Mouse (Mus musculus): ENCODE measurements around the gene Lsm12. TPM values are rescaled to one million over a fixed set of nuclear protein-coding genes. Genes with fewer than 3 reads are reported as not detected.

Gene Lsm12
- polyA plus RNA-seq, 1 experiment from 2014 or later, result 93.2 TPM

- no peak overlapping the region for H3K4me3 ChIP-seq (ENCODE audit: low read depth, low read length)
- 77% methylated on average over 8 of the region's 8 CpGs for WGBS
- DNase-seq, result no peak
- no peaks in the 10 kb centered on the region for H3K36me3 ChIP-seq (ENCODE audit: insufficient read depth)
- no peak overlapping the region for H3K4me2 ChIP-seq
- H3K9me3 ChIP-seq (ENCODE audit: low read depth, low read length), result no peaks in the 10 kb centered on the region
- no peak overlapping the region for H3K27ac ChIP-seq (ENCODE audit: low read depth)
- ATAC-seq (ENCODE audit: insufficient read depth), result no peak
- H3K9ac ChIP-seq, result no peak overlapping the region
- no peak for TF ChIP-seq CTCF (IDR thresholded peaks at IDR 0.05; ENCODE audit: low read depth)
- H3K27me3 ChIP-seq (ENCODE audit: insufficient read depth, low read length), result no peaks in the 10 kb centered on the region
- H3K4me1 ChIP-seq (ENCODE audit: insufficient read depth), result peaks cover 42% of the 10 kb centered on the region
These were observed 36.3 kb upstream of the Lsm12 start for GRCm38 (mm10) chr11:102221243-102221953.

DNA sequence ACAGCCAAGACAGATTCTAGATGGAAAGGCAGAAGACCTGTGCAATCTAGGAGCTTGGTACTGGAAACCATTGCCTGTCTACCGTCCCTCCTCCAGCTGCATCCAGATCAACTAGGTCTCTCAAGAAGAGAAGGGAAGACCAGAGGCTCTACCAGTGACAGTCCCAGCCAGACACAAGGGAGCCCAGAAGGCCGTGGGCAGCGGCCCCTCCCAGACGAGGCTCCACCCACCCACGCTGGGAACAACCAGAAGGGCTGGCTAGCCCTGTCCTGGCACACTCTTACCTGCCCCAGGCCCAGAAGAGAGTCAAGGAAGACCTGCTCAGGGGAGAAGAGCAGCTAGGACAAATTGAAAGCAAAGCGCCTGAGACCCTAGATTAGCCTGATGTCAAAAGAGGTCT is 35.4 kb upstream of the Lsm12 start:
- Histone ChIP-seq H3K9ac (no peak overlapping the region), H3K27me3 (ENCODE audit: insufficient read depth, low read length) (no peaks in the 10 kb centered on the region), H3K27ac (ENCODE audit: low read depth) (no peak overlapping the region), H3K4me2 (no peak overlapping the region), H3K36me3 (ENCODE audit: insufficient read depth) (no peaks in the 10 kb centered on the region), H3K4me1 (ENCODE audit: insufficient read depth) (peaks cover 51% of the 10 kb centered on the region), H3K9me3 (ENCODE audit: low read depth, low read length) (no peaks in the 10 kb centered on the region), H3K4me3 (ENCODE audit: low read depth, low read length) (no peak overlapping the region)
- 61% methylated on average over 6 of the region's 6 CpGs for WGBS
- DNase-seq (no peak), ATAC-seq (ENCODE audit: insufficient read depth) (no peak)
- TF ChIP-seq CTCF (IDR thresholded peaks at IDR 0.05; ENCODE audit: low read depth), result no peak

DNA sequence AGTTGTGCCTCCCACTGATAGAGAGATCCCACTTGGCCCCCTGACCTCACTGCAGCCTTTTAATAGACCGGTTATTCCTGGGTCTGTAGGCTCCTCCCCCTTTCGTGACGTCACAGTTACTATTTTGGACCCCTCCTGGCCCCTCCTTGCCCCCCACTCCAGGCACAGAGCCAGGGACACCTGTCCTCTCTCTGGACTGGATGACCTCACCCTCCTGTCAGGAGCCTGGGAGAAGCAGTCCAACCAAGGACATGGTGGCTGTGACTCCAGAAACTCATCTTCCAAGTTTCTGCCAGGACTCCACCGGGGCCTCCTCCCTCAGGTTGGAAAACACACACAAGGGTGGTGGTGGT is 34.9 kb upstream of the Lsm12 start:
- DNase-seq (peak; percentile 27), ATAC-seq (ENCODE audit: insufficient read depth) (no peak)
- Histone ChIP-seq H3K9me3 (ENCODE audit: low read depth, low read length) (no peaks in the 10 kb centered on the region), H3K4me3 (ENCODE audit: low read depth, low read length) (no peak overlapping the region), H3K4me2 (0 out of 2 replicates have a peak overlapping the region, but pooled peaks have one; percentile 90), H3K27me3 (ENCODE audit: insufficient read depth, low read length) (no peaks in the 10 kb centered on the region), H3K27ac (ENCODE audit: low read depth) (peak overlapping the region; percentile 88; the same call in 1 of the 2 replicates), H3K36me3 (ENCODE audit: insufficient read depth) (no peaks in the 10 kb centered on the region), H3K9ac (no peak overlapping the region), H3K4me1 (ENCODE audit: insufficient read depth) (peaks cover 54% of the 10 kb centered on the region)
- TF ChIP-seq CTCF (IDR thresholded peaks at IDR 0.05; ENCODE audit: low read depth), result no peak
- 41% methylated on average over 4 of the region's 4 CpGs for whole genome bisulfite sequencing

- peaks cover 54% of the 10 kb centered on the region for H3K4me1 ChIP-seq (ENCODE audit: insufficient read depth)
- WGBS, result 48% methylated on average over 14 of the region's 14 CpGs
- TF ChIP-seq CTCF (IDR thresholded peaks at IDR 0.05; ENCODE audit: low read depth), result no peak
These were observed 34.3 kb upstream of the Lsm12 start for GRCm38 (mm10) chr11:102219247-102219993.

DNA sequence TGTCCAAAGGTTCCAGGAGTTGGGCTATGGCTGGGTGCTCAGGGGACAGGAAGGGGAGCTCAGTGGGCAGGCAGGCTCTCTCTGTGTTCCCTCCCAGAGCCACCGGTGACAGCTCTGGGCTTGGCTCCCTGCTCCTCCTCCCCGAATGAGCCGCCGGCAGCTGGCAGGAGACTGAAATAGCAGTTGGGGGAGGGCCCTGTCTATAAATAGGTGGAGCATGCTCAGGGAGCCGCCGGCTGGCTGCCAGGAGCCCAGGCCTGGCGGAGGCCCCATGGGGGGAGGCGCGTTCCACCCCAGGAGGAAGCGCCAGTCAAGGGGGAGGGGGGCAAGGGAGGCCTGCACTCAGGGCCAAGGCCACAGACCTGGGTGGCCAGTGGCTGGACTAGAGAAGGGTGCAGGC is 33.7 kb upstream of the Lsm12 start:
- Histone ChIP-seq H3K27me3 (ENCODE audit: insufficient read depth, low read length) (no peaks in the 10 kb centered on the region), H3K9ac (peak overlapping the region; percentile 56), H3K4me1 (ENCODE audit: insufficient read depth) (peaks cover 61% of the 10 kb centered on the region)

More at GRCm38 (mm10) chr11:102219247-102219993, 34.3 kb upstream of the Lsm12 start:
- H3K36me3 ChIP-seq (ENCODE audit: insufficient read depth), result no peaks in the 10 kb centered on the region
- no peaks in the 10 kb centered on the region for H3K27me3 ChIP-seq (ENCODE audit: insufficient read depth, low read length)
- H3K4me2 ChIP-seq, result peak overlapping the region; percentile 90
- H3K4me3 ChIP-seq (ENCODE audit: low read depth, low read length), result peak overlapping the region; percentile 54
- peak overlapping the region; percentile 56 for H3K9ac ChIP-seq
- H3K9me3 ChIP-seq (ENCODE audit: low read depth, low read length), result no peaks in the 10 kb centered on the region
- ATAC-seq (ENCODE audit: insufficient read depth), result no peak
- peak overlapping the region; percentile 88 for H3K27ac ChIP-seq (ENCODE audit: low read depth)
- no peak for DNase-seq

GRCm38 (mm10) chr11:102217876-102218430 is 32.9 kb upstream of the Lsm12 start:
- Histone ChIP-seq H3K9me3 (ENCODE audit: low read depth, low read length) (no peaks in the 10 kb centered on the region), H3K27ac (ENCODE audit: low read depth) (peak overlapping the region; percentile 85; the same call in 1 of the 2 replicates), H3K4me3 (ENCODE audit: low read depth, low read length) (peak overlapping the region; percentile 54), H3K4me1 (ENCODE audit: insufficient read depth) (peaks cover 62% of the 10 kb centered on the region), H3K27me3 (ENCODE audit: insufficient read depth, low read length) (no peaks in the 10 kb centered on the region), H3K36me3 (ENCODE audit: insufficient read depth) (no peaks in the 10 kb centered on the region), H3K4me2 (peak overlapping the region; percentile 90), H3K9ac (peak overlapping the region; percentile 56)
- no peak for ATAC-seq (ENCODE audit: insufficient read depth)
- no peak for TF ChIP-seq CTCF (IDR thresholded peaks at IDR 0.05; ENCODE audit: low read depth)
- 35% methylated on average over 7 of the region's 7 CpGs for WGBS
- no peak for DNase-seq

More for the DNA sequence above, 33.7 kb upstream of the Lsm12 start:
- Histone ChIP-seq H3K4me2 (peak overlapping the region; percentile 90), H3K36me3 (ENCODE audit: insufficient read depth) (no peaks in the 10 kb centered on the region), H3K4me3 (ENCODE audit: low read depth, low read length) (peak overlapping the region; percentile 54), H3K9me3 (ENCODE audit: low read depth, low read length) (no peaks in the 10 kb centered on the region), H3K27ac (ENCODE audit: low read depth) (peak overlapping the region; percentile 88)
- TF ChIP-seq CTCF (IDR thresholded peaks at IDR 0.05; ENCODE audit: low read depth), result 0 out of 2 replicates have a peak, but pooled peaks have one; percentile 13
- under 1% methylated on average over 10 of the region's 10 CpGs for WGBS
- peak; percentile 98 for DNase-seq
- ATAC-seq (ENCODE audit: insufficient read depth), result peak; percentile 81

GRCm38 (mm10) chr11:102217396-102217795 is 32.3 kb upstream of the Lsm12 start:
- no peaks in the 10 kb centered on the region for H3K36me3 ChIP-seq (ENCODE audit: insufficient read depth)
- peak overlapping the region; percentile 85 for H3K27ac ChIP-seq (ENCODE audit: low read depth)
- peak overlapping the region; percentile 90 for H3K4me2 ChIP-seq
- H3K9me3 ChIP-seq (ENCODE audit: low read depth, low read length), result no peaks in the 10 kb centered on the region
- DNase-seq (no peak), ATAC-seq (ENCODE audit: insufficient read depth) (no peak)
- no peak for TF ChIP-seq CTCF (IDR thresholded peaks at IDR 0.05; ENCODE audit: low read depth)
- H3K4me1 ChIP-seq (ENCODE audit: insufficient read depth), result peaks cover 65% of the 10 kb centered on the region
- peak overlapping the region; percentile 54 for H3K4me3 ChIP-seq (ENCODE audit: low read depth, low read length)
- H3K27me3 ChIP-seq (ENCODE audit: insufficient read depth, low read length), result no peaks in the 10 kb centered on the region
- WGBS, result 59% methylated on average over 6 of the region's 6 CpGs
- peak overlapping the region; percentile 56; the same call in 1 of the 2 replicates for H3K9ac ChIP-seq

All from lung, embryonic 14.5 days (tissue).